In genomic region chr19:60755438-60756191, GRCm38 (mm10) we compare ENCODE assay signal across 8 mouse cellular contexts. TPM values are rescaled to one million over a fixed set of nuclear protein-coding genes. Genes with fewer than 3 reads are reported as not detected.
A peak's percentile ranks its signal among the peaks of the same experiment; 100 is the strongest.
DNase-seq lines count a peak whose midpoint lies in the region; ATAC-seq lines count a peak whose summit lies in the region.

Gene Nanos1, plus strand, starts transcription at chr19:60755987.

- H3K27me3 ChIP-seq in hindbrain, embryonic 15.5 days, result no peaks in the 10 kb centered on the region

- peak; percentile 95 for ATAC-seq in hindbrain, embryonic 15.5 days (ENCODE audit: low FRiP score, low read depth)

- H3K4me2 ChIP-seq in hindbrain, embryonic 15.5 days, result peak within 1 kb of the TSS; percentile 91

- peak within 1 kb of the TSS; percentile 90 for H3K27ac ChIP-seq in hindbrain, embryonic 15.5 days (replicated peaks)

- no peaks in the 10 kb centered on the region for H3K9me3 ChIP-seq in hindbrain, embryonic 15.5 days

- WGBS in hindbrain, embryonic 15.5 days, result under 1% methylated on average over 47 of the region's 58 CpGs

- peaks cover 6% of the 10 kb centered on the region for H3K36me3 ChIP-seq in hindbrain, embryonic 15.5 days

- H3K4me1 ChIP-seq in hindbrain, embryonic 15.5 days (replicated peaks), result peaks cover 27% of the 10 kb centered on the region

- peak; percentile 80 for DNase-seq in WW6 (ENCODE audit: low read depth, low spot score)
- DNase-seq in cerebellum, postnatal 36 days, result peak; percentile 88 to 92
- DNase-seq in frontal cortex, postnatal 36 days (ENCODE audit: low spot score in 2 of 2), result peak; percentile 88 to 89
- peak; percentile 76 for DNase-seq in left cerebral cortex, adult 11 months (ENCODE audit: low spot score)
- DNase-seq in lung, postnatal 36 days, result peak; percentile 92
- DNase-seq in retina, embryonic 14.5 days (ENCODE audit: low spot score), result peak; percentile 89
- peak; percentile 95 to 96 for DNase-seq in thymus, postnatal 36 days

- H3K4me3 ChIP-seq in hindbrain, embryonic 15.5 days, result peak within 1 kb of the TSS; percentile 95

- peak within 1 kb of the TSS; percentile 89 for H3K9ac ChIP-seq in hindbrain, embryonic 15.5 days

RNA-seq across cellular contexts. Expression of gene Nanos1, which starts in this region (rescaled TPM):
- polyA plus RNA-seq in hindbrain, embryonic 15.5 days (2015; fragmentation: Nextera tagmentation; extraction: Ambion mirVana), result 19.4 and 19.7 TPM in 2 replicates

Comparison
In these comparisons a context has a peak if more than half of its experiments do, and no peak if none do; other contexts are left out.
1. Peak in every context shown above with its lines: DNase-seq, ATAC-seq, H3K4me3 ChIP-seq and H3K27ac ChIP-seq.